Mouse (Mus musculus): ENCODE measurements at regions not wholly inside any gene's neighbourhood (a gene's known extent, or its start where the extent isn't known, plus 50 kb on each side); places are given as distances from the start of the nearest gene placed in this dataset.

DNA sequence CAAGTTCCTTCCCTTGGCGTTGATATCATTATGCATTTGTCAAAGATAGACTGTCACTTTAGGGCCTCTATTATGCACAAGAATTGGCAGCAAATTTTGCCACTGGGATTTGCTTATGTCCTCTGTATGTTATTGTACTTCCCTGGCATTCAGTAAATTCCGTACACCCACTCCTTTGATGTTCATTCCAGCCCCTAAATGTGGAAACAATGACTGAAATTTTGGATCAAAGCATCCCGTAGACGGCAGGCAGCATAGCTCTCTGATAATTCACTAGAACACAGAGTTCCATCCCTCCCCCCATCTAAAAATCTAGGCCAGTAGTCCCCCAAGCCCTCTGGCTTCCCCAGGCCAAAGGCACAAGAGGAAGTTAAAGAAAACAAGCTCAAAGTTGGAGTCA is 347.9 kb upstream of the Hnrnpa3 start:
- TF ChIP-seq CTCF (IDR thresholded peaks at IDR 0.05; ENCODE audit: insufficient read depth, low read length), result no peak
- no peak for TF ChIP-seq POLR2A (IDR thresholded peaks at IDR 0.05; ENCODE audit: borderline replicate concordance, extremely low read depth, low read depth, low read length)
